Mouse (Mus musculus): ENCODE data around the gene Dcaf15.

Gene Dcaf15

GRCm38 (mm10) chr8:84104697-84105609 lies at the start of gene Dcaf15:
Gene Dcaf15, minus strand, starts transcription at chr8:84104768.
- peak; percentile 99 for DNase-seq (ENCODE audit: low spot score in 2 of 2)

- no peak for DNase-seq (ENCODE audit: low spot score in 2 of 2)
Observed at GRCm38 (mm10) chr8:84149181-84149580, 44.6 kb upstream of the Dcaf15 start.

GRCm38 (mm10) chr8:84148531-84148850 lies 43.9 kb upstream of the Dcaf15 start:
- no peak for DNase-seq (ENCODE audit: low spot score in 2 of 2)

- peak; percentile 88 to 93 for DNase-seq (ENCODE audit: low spot score in 2 of 2)
Observed at GRCm38 (mm10) chr8:84147769-84148530, 43.4 kb upstream of the Dcaf15 start, which contains the start of the genes Cc2d1a and 4930432K21Rik. Gene Cc2d1a, minus strand, starts transcription at chr8:84147936. Gene 4930432K21Rik, plus strand, starts transcription at chr8:84148025.

GRCm38 (mm10) chr8:84147324-84147766 lies 42.8 kb upstream of the Dcaf15 start:
- DNase-seq (ENCODE audit: low spot score in 2 of 2), result peak in 1 of 2 experiments; percentile 33

- no peak for DNase-seq (ENCODE audit: low spot score in 2 of 2)
Observed at GRCm38 (mm10) chr8:84144636-84145245, 40.2 kb upstream of the Dcaf15 start.

- DNase-seq (ENCODE audit: low spot score in 2 of 2), result no peak
Observed at GRCm38 (mm10) chr8:84140838-84141237, 36.3 kb upstream of the Dcaf15 start.

GRCm38 (mm10) chr8:84137848-84138247 lies 33.3 kb upstream of the Dcaf15 start:
- no peak for DNase-seq (ENCODE audit: low spot score in 2 of 2)

GRCm38 (mm10) chr8:84132225-84132624 lies 27.7 kb upstream of the Dcaf15 start:
- DNase-seq (ENCODE audit: low spot score in 2 of 2), result peak in 1 of 2 experiments; percentile 11

- DNase-seq (ENCODE audit: low spot score in 2 of 2), result peak in 1 of 2 experiments; percentile 12
Observed at GRCm38 (mm10) chr8:84130806-84131205, 26.2 kb upstream of the Dcaf15 start.

- peak in 1 of 2 experiments; percentile 16 for DNase-seq (ENCODE audit: low spot score in 2 of 2)
Observed at GRCm38 (mm10) chr8:84128277-84128676, 23.7 kb upstream of the Dcaf15 start.

- DNase-seq (ENCODE audit: low spot score in 2 of 2), result peak; percentile 17 to 65
Observed at GRCm38 (mm10) chr8:84127202-84127901, 22.8 kb upstream of the Dcaf15 start.

GRCm38 (mm10) chr8:84126742-84127141 lies 22.2 kb upstream of the Dcaf15 start:
- peak in 1 of 2 experiments; percentile 8 for DNase-seq (ENCODE audit: low spot score in 2 of 2)

GRCm38 (mm10) chr8:84125656-84126055 lies 21.1 kb upstream of the Dcaf15 start, which contains the start of gene Podnl1:
Gene Podnl1, plus strand, starts transcription at chr8:84125989.
- peak in 1 of 2 experiments; percentile 9 for DNase-seq (ENCODE audit: low spot score in 2 of 2)

GRCm38 (mm10) chr8:84122151-84122550 lies 17.6 kb upstream of the Dcaf15 start:
- DNase-seq (ENCODE audit: low spot score in 2 of 2), result no peak

GRCm38 (mm10) chr8:84115646-84116045 lies 11.1 kb upstream of the Dcaf15 start:
- DNase-seq (ENCODE audit: low spot score in 2 of 2), result no peak

GRCm38 (mm10) chr8:84106216-84107040 lies 1.9 kb upstream of the Dcaf15 start:
- no peak for DNase-seq (ENCODE audit: low spot score in 2 of 2)

- no peak for DNase-seq (ENCODE audit: low spot score in 2 of 2)
Observed at GRCm38 (mm10) chr8:84105676-84106075, 1.1 kb upstream of the Dcaf15 start.

- peak; percentile 75 to 87 for DNase-seq (ENCODE audit: low spot score in 2 of 2)
Observed at GRCm38 (mm10) chr8:84104221-84104620, 347 bp downstream of the Dcaf15 start.

GRCm38 (mm10) chr8:84103601-84104000 lies 967 bp downstream of the Dcaf15 start:
- no peak for DNase-seq (ENCODE audit: low spot score in 2 of 2)
